Mouse (Mus musculus): ENCODE measurements around the gene Mrps18a. TPM values are rescaled to one million over a fixed set of nuclear protein-coding genes. Genes with fewer than 3 reads are reported as not detected.

Gene Mrps18a
- polyA plus RNA-seq, 1 experiment from 2014 or later = 151 TPM

Other genes with a start within 250 kb of the Mrps18a start
- gene Vegfa, start 78.6 kb upstream of the Mrps18a start, polyA plus RNA-seq (2016; fragmentation: Nextera tagmentation; extraction: Ambion mirVana) = 2.0 TPM in 2 replicates
- 14.5 and 20.5 TPM in 2 replicates for gene Rsph9, start 33.2 kb downstream of the Mrps18a start, polyA plus RNA-seq (2016; fragmentation: Nextera tagmentation; extraction: Ambion mirVana)
- 38.7 and 38.9 TPM in 2 replicates for gene Mad2l1bp, start 42.6 kb downstream of the Mrps18a start, polyA plus RNA-seq (2016; fragmentation: Nextera tagmentation; extraction: Ambion mirVana)
- gene Gtpbp2, start 50.0 kb downstream of the Mrps18a start, polyA plus RNA-seq (2016; fragmentation: Nextera tagmentation; extraction: Ambion mirVana) = 32.6 and 37.8 TPM in 2 replicates
- 13.0 and 13.1 TPM in 2 replicates for gene Polh, start 91.7 kb downstream of the Mrps18a start, polyA plus RNA-seq (2016; fragmentation: Nextera tagmentation; extraction: Ambion mirVana)
- gene Xpo5, start 91.8 kb downstream of the Mrps18a start, polyA plus RNA-seq (2016; fragmentation: Nextera tagmentation; extraction: Ambion mirVana) = 59.2 and 66.8 TPM in 2 replicates
- 107 and 135 TPM in 2 replicates for gene Polr1c, start 137.1 kb downstream of the Mrps18a start, polyA plus RNA-seq (2016; fragmentation: Nextera tagmentation; extraction: Ambion mirVana)
- 73.1 and 85.0 TPM in 2 replicates for gene Yipf3, start 137.1 kb downstream of the Mrps18a start, polyA plus RNA-seq (2016; fragmentation: Nextera tagmentation; extraction: Ambion mirVana)
- gene Lrrc73, start 142.5 kb downstream of the Mrps18a start, polyA plus RNA-seq (2016; fragmentation: Nextera tagmentation; extraction: Ambion mirVana) = 2.0 and 3.8 TPM in 2 replicates
- gene Tjap1, start 172.0 kb downstream of the Mrps18a start, polyA plus RNA-seq (2016; fragmentation: Nextera tagmentation; extraction: Ambion mirVana) = 60.1 and 67.3 TPM in 2 replicates
- gene Dlk2, start 186.4 kb downstream of the Mrps18a start, polyA plus RNA-seq (2016; fragmentation: Nextera tagmentation; extraction: Ambion mirVana) = 1.4 and 1.5 TPM in 2 replicates
- gene Abcc10, start 217.4 kb downstream of the Mrps18a start, polyA plus RNA-seq (2016; fragmentation: Nextera tagmentation; extraction: Ambion mirVana) = 6.6 and 7.6 TPM in 2 replicates

Measured in hindbrain, embryonic 10.5 days (tissue).